Mouse (Mus musculus) neural tube, embryonic 11.5 days (tissue): ENCODE measurements at regions not wholly inside any gene's neighbourhood (a gene's known extent, or its start where the extent isn't known, plus 50 kb on each side); places are given as distances from the start of the nearest gene placed in this dataset.

Source experiments
- ATAC-seq: fragments of 200-750 bp; cut with Nextera tagmentation; 2 replicates; pipeline ENCODE4 v1.8.0; 2017; ENCODE audit warnings: moderate number of reproducible peaks, mild to moderate bottlenecking, moderate TSS enrichment, moderate library complexity; ENCODE audit not compliant: insufficient read depth, low FRiP score, low TSS enrichment
- DNase-seq: peaks from one replicate; pipeline ENCODE4 v3.0.0-alpha.2; 2015; ENCODE audit warnings: low spot score
- H3K27ac ChIP-seq: fragments of 300-500 bp; sonication (generic); 2 replicates; pipeline ENCODE4 v1.5.1; 2014; ENCODE audit warnings: low read depth, mild to moderate bottlenecking, low read length
- H3K27me3 ChIP-seq: fragments of 300-500 bp; sonication (generic); 2 replicates; pipeline ENCODE4 v1.6.1; 2014; ENCODE audit warnings: mild to moderate bottlenecking, low read length, mixed read lengths; ENCODE audit not compliant: control insufficient read depth, insufficient read depth
- H3K36me3 ChIP-seq: fragments of 300-500 bp; sonication (generic); 2 replicates; pipeline ENCODE4 v1.6.1; 2014; ENCODE audit warnings: mild to moderate bottlenecking, low read length, moderate library complexity, mixed read lengths; ENCODE audit not compliant: control insufficient read depth, insufficient read depth
- H3K4me1 ChIP-seq: fragments of 300-500 bp; sonication (generic); 2 replicates; pipeline ENCODE4 v1.6.1; 2014; ENCODE audit warnings: low read length, mixed read lengths; ENCODE audit not compliant: control insufficient read depth, insufficient read depth
- H3K4me2 ChIP-seq: fragments of 300-500 bp; sonication (generic); 2 replicates; pipeline ENCODE4 v1.6.1; 2014; ENCODE audit warnings: low read depth, mild to moderate bottlenecking, moderate library complexity
- H3K4me3 ChIP-seq: fragments of 300-500 bp; sonication (generic); 2 replicates; pipeline ENCODE4 v1.5.1; 2014; ENCODE audit warnings: low read depth, low read length
- H3K9ac ChIP-seq: fragments of 300-500 bp; sonication (generic); 2 replicates; pipeline ENCODE4 v1.6.1; 2014; ENCODE audit warnings: mild to moderate bottlenecking, low read length
- H3K9me3 ChIP-seq: fragments of 300-500 bp; sonication (generic); 2 replicates; pipeline ENCODE4 v1.6.1; 2016; ENCODE audit warnings: low read length; ENCODE audit not compliant: control insufficient read depth
- WGBS: fragments of 180-500 bp; shearing (Covaris S2); extraction: QIAGEN DNeasy Blood & Tissue Kit; methylation state at CpG from one replicate; pipeline ENCODE4 v1.1.7; 2014; 5-methylcytosine and 5-hydroxymethylcytosine counted together

DNA sequence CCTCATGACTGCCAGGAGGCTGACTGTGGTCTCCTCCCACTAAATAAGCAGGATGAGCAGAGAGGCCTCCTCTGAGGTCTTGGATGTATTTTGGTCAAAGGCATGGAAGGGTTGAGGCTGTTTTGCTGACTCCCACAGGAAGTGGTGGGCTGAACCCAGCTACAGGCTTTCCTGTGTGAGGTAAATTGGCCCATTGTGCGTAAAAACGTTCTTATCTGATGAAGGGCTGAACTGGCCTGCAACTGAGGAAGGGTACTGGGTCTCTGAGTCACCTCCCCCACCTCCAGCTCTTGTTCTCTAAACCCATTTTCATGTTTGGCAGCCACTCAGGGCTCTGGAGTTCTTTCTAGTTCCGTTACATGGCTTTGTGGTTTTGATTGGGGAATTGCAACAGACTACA lies 138.7 kb downstream of the Cog6 start:
- Histone ChIP-seq H3K9me3 (no peaks in the 10 kb centered on the region), H3K36me3 (no peaks in the 10 kb centered on the region), H3K9ac (no peak overlapping the region), H3K4me1 (no peaks in the 10 kb centered on the region), H3K4me2 (no peak overlapping the region), H3K27me3 (no peaks in the 10 kb centered on the region), H3K4me3 (no peak overlapping the region), H3K27ac (no peak overlapping the region)
- WGBS, result 79% methylated on average over 3 of the region's 3 CpGs
- ATAC-seq (no peak), DNase-seq (no peak)

DNA sequence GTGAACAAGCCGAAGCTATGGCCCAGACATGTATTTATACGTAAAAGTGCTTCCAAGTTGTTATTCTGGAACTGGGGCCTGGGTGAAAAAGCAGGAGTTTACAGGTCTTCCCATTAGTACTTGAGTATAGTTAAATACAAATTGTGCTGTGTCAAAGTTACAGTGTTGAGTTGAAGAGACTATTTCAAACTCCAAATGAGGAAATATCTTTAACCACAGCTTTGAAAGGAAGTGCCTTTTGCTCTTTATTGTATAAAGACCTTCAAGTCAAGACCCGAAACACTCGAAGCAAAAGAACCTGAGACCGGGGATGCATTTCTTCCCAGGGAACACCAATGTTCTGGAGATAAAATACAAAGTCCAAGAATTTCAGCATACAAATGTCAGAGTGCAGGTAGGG lies 144.8 kb downstream of the Cog6 start:
- no peak overlapping the region for H3K4me2 ChIP-seq
- H3K36me3 ChIP-seq, result no peaks in the 10 kb centered on the region
- no peaks in the 10 kb centered on the region for H3K27me3 ChIP-seq
- no peaks in the 10 kb centered on the region for H3K4me1 ChIP-seq
- ATAC-seq (no peak), DNase-seq (no peak)
- no peak overlapping the region for H3K27ac ChIP-seq
- WGBS, result 84% methylated on average over 5 of the region's 5 CpGs
- no peak overlapping the region for H3K4me3 ChIP-seq
- H3K9me3 ChIP-seq, result no peaks in the 10 kb centered on the region
- H3K9ac ChIP-seq, result no peak overlapping the region

DNA sequence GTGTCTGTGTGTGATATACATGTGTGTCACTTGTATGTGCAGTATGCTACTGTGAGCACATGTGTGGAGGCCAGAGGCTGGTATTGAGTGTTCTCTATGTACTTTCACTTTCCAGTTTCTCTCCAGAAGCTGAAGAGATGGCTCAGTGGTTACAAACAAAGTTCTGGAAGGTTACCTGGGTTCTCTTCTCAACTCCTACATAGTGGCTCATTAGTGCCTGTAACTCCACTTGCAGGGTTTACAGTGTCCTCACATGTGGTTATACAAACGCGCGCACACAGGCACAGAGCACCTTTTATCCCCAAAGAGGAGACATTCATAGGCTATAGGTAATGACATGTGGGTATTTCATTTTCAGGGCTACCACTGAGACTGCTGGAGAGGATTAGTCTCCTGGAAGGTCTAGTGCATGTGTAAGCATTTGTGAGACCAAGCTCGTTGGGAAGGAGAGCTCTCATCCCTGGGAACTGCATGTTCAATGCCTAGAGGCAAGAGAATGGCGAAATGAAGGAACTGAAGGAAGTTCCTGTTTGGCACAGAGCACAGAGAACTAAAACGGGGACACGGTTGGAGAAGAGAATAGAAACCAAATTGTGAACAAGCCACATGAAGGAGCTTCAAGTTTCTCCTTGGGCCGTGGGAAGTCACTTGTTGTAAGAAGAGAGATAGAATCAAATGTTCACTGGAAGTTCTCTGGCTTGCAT lies 153.7 kb downstream of the Cog6 start:
- H3K27ac ChIP-seq, result no peak overlapping the region
- no peaks in the 10 kb centered on the region for H3K4me1 ChIP-seq
- ATAC-seq (no peak), DNase-seq (no peak)
- WGBS, result 89% methylated on average over 8 of the region's 8 CpGs
- H3K9me3 ChIP-seq, result no peaks in the 10 kb centered on the region
- H3K27me3 ChIP-seq, result no peaks in the 10 kb centered on the region
- H3K36me3 ChIP-seq, result no peaks in the 10 kb centered on the region
- H3K9ac ChIP-seq, result no peak overlapping the region
- no peak overlapping the region for H3K4me3 ChIP-seq
- H3K4me2 ChIP-seq, result no peak overlapping the region

DNA sequence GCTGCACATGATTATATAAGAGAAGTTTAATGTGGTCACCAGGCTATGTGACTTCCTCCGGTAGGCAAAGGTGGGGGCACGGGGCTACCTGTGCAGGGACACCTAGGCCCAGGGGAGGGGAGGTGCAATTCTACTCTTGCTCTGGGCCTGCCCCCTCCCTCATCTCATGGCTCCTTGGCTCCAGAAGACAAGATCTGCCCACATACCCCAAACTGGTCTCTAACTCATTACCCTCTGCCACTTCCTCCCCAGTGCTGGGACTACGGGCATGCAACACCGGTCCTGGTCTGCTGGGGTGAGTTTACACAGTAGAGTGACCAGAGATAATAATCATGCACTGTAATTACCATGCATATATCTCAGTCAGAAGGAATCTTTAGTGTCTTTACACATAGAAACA lies 155.0 kb downstream of the Cog6 start:
- no peak overlapping the region for H3K9ac ChIP-seq
- H3K9me3 ChIP-seq, result no peaks in the 10 kb centered on the region
- WGBS, result 94% methylated on average over 4 of the region's 4 CpGs
- H3K27ac ChIP-seq, result no peak overlapping the region
- no peaks in the 10 kb centered on the region for H3K27me3 ChIP-seq
- no peaks in the 10 kb centered on the region for H3K4me1 ChIP-seq
- no peak overlapping the region for H3K4me3 ChIP-seq
- ATAC-seq (no peak), DNase-seq (no peak)
- no peaks in the 10 kb centered on the region for H3K36me3 ChIP-seq
- no peak overlapping the region for H3K4me2 ChIP-seq

DNA sequence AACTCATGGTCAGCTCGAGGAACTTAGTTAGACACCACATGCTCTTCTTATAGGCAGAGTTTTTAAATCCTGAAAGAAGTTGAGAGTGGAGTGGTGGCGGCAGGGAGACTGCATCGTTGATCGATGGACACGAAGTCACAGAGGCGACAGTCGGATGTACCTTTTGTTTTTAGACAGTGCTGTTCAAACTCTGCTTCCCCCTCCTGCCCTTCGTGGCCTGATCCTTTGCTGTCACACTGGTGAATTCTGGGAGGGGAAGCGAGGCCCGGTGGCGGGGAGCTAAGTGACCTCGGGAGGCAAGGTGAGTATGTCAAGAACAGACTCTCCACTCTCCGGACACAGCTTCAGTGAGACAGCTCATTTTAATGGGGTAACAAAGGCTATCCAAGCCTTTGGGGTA lies 155.5 kb downstream of the Cog6 start:
- Histone ChIP-seq H3K4me2 (no peak overlapping the region), H3K4me3 (no peak overlapping the region), H3K36me3 (no peaks in the 10 kb centered on the region), H3K4me1 (no peaks in the 10 kb centered on the region), H3K27me3 (no peaks in the 10 kb centered on the region), H3K27ac (no peak overlapping the region), H3K9me3 (no peaks in the 10 kb centered on the region), H3K9ac (no peak overlapping the region)
- WGBS, result 91% methylated on average over 13 of the region's 13 CpGs
- no peak for ATAC-seq
- DNase-seq, result no peak

DNA sequence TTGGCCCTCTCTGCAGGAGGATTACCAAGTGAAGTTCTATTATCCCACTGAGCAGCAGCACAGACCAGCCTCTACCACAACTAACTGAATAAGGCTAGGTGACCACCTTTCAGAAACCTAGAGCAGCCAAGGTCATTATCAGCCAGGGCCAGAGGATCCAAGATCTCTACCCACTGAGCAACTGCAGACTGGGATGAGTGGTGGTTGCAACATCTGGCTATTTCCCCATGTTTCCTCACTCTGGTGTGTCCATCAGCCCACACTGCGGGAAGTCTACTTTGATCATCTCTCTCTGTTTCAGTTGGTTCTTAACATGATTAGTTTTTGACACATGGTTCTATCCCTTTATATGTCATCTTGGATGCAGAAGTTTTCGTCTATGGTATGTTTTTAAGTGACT lies 157.2 kb downstream of the Cog6 start:
- ATAC-seq (no peak), DNase-seq (no peak)
- 72% methylated on average over 2 of the region's 2 CpGs for WGBS
- no peak overlapping the region for H3K27ac ChIP-seq
- H3K4me3 ChIP-seq, result no peak overlapping the region
- no peaks in the 10 kb centered on the region for H3K4me1 ChIP-seq
- no peaks in the 10 kb centered on the region for H3K27me3 ChIP-seq
- H3K9ac ChIP-seq, result no peak overlapping the region
- H3K4me2 ChIP-seq, result no peak overlapping the region
- H3K9me3 ChIP-seq, result no peaks in the 10 kb centered on the region
- H3K36me3 ChIP-seq, result no peaks in the 10 kb centered on the region

DNA sequence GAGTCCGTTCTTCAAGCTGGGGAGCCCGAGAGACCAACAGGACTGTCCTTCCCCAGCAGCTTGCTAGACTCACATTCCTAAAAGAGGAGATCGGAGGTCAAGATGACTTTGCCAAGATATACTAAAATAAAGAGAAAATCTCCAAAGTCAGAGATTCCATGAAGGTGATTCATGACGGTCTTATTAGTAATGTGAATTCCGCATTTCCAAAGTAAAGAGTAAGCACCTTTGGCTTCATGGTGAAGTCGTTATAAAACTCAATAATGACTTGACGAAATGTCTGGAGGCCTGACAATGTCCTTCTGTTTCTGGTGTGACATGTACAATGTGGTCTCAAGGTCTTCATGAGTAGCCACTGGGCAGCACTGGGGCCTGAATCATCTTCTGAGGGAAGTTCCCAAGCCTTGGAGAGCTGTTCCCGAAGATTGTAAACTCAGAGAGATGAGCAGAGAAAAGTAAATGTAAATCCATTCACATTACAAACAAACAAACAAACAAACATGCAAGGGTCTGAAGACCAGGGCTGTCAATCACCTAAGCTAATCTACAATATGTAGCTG lies 157.7 kb downstream of the Cog6 start:
- ATAC-seq, result no peak
- no peaks in the 10 kb centered on the region for H3K4me1 ChIP-seq
- WGBS, result 93% methylated on average over 8 of the region's 8 CpGs
- no peak overlapping the region for H3K9ac ChIP-seq
- no peak overlapping the region for H3K4me2 ChIP-seq
- H3K36me3 ChIP-seq, result no peaks in the 10 kb centered on the region
- no peaks in the 10 kb centered on the region for H3K9me3 ChIP-seq
- no peak for DNase-seq
- no peak overlapping the region for H3K27ac ChIP-seq
- H3K4me3 ChIP-seq, result no peak overlapping the region
- H3K27me3 ChIP-seq, result no peaks in the 10 kb centered on the region

DNA sequence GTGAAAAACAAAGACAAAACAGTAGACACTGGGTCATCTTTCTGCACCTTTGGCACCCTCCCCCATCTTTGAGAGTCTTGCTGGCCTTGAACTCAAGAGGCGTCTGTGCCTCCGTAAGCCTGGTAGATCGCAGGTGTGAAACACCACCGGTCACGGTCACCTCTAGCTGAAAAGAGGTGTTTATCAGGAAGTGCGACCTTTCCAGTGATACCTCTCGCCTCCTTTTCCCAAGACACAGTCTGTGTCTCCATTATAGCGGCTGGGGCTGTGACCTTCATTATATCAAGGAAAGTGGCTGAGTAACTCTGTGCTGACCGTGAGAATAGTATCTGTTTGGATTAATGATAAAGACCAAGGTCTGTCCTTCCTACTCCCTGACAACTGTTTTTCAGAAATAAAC lies 158.8 kb downstream of the Cog6 start:
- H3K9ac ChIP-seq, result no peak overlapping the region
- no peaks in the 10 kb centered on the region for H3K27me3 ChIP-seq
- no peaks in the 10 kb centered on the region for H3K4me1 ChIP-seq
- ATAC-seq, result no peak
- no peaks in the 10 kb centered on the region for H3K36me3 ChIP-seq
- 90% methylated on average over 9 of the region's 9 CpGs for WGBS
- H3K9me3 ChIP-seq, result no peaks in the 10 kb centered on the region
- H3K4me3 ChIP-seq, result no peak overlapping the region
- no peak for DNase-seq
- H3K4me2 ChIP-seq, result no peak overlapping the region
- H3K27ac ChIP-seq, result no peak overlapping the region

DNA sequence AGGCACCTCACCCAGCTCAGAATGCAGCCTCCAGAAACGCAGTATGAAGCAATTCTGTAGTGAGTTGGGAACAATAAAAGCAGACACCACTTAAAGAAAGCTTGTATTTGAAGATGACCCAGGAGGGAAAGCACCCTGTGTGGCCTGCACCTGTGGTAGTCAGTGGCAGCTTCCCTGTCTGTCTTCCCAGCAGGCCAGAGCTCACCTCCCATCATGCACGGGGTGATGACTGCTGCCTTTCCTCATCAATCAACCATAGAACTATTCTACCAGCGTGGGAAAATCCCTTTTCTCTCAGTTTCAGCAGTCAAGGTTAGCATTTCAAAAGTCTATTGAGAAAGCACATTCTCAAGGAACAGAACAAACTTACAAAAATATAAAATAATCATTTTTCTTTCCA lies 160.0 kb downstream of the Cog6 start:
- Histone ChIP-seq H3K9me3 (no peaks in the 10 kb centered on the region), H3K36me3 (no peaks in the 10 kb centered on the region), H3K27me3 (no peaks in the 10 kb centered on the region), H3K4me3 (no peak overlapping the region), H3K27ac (no peak overlapping the region), H3K9ac (no peak overlapping the region), H3K4me2 (no peak overlapping the region), H3K4me1 (no peaks in the 10 kb centered on the region)
- DNase-seq (no peak), ATAC-seq (no peak)
- 33% methylated on average over 3 of the region's 3 CpGs for WGBS
